Mouse (Mus musculus): ENCODE measurements around the gene Nrp1. TPM values are rescaled to one million over a fixed set of nuclear protein-coding genes. Genes with fewer than 3 reads are reported as not detected.
A peak's percentile ranks its signal among the peaks of the same experiment; 100 is the strongest.

Gene Nrp1
- 10 to 100 TPM; 50.4 to 53.6 TPM for total RNA-seq (2021)
- long read RNA-seq, experiment 1, transcript Nrp1-201 (17 exons, 3,597 nt): major isoform, 24 of 41 reads
- long read RNA-seq, experiment 1, partial matches to known transcripts: 9 of 41 reads
- long read RNA-seq, experiment 1, other reads (novel, unspliced or antisense): 8 of 41 reads
- long read RNA-seq, experiment 2, transcript Nrp1-201 (17 exons, 3,597 nt): major isoform, 39 of 76 reads
- long read RNA-seq, experiment 2, partial matches to known transcripts: 26 of 76 reads
- long read RNA-seq, experiment 2, other reads (novel, unspliced or antisense): 11 of 76 reads

DNA sequence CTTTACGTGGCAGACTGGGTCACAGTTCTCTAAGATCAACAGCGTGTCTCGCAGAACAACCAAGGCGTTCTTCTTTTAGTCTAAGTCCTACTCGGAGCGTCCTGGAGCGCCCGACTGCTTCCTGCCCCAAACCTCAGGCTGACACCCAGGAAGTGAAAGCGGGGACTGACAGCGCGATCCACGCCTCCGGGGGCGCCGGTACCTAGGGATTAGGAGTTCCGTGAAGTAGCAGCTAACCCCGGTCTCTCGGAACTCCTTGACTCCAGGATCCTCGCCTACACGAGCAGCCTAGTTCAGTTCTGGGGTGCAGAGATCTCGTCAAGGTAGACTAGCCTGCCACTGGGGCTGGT lies at the start of gene Nrp1:
Gene Nrp1 (plus strand): TSS at position 199 of the 350 bp plus-strand sequence.
- intact Hi-C loops (cut with DNase I; ENCODE audit: low total_unique reads): loop anchor here (10.0 kb wide), 1 partner anchor 144 kb away; no protein-coding TSS in a partner anchor
- peak; percentile 50 for DNase-seq

DNA sequence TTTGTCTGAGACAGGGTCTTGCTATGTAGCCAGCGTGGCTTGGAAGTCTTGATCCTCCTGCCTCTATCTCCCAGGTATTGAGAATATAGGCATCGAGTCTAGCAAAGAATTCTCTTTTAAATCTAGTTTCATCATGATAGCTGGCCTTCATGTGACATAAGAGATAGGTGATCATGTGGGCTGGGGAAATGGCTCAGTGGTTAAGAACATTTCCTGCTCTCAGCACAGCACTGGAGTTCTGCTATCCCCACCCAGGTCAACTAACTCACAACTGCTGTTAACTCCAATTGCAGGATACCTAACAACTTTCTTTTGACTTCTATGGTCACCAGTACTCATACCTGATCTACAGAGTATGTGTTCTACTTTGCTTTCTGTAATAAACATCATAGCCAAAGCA lies 37.6 kb upstream of the Nrp1 start:
- intact Hi-C loops (cut with DNase I; ENCODE audit: low total_unique reads): no loop called here
- DNase-seq: no peak

DNA sequence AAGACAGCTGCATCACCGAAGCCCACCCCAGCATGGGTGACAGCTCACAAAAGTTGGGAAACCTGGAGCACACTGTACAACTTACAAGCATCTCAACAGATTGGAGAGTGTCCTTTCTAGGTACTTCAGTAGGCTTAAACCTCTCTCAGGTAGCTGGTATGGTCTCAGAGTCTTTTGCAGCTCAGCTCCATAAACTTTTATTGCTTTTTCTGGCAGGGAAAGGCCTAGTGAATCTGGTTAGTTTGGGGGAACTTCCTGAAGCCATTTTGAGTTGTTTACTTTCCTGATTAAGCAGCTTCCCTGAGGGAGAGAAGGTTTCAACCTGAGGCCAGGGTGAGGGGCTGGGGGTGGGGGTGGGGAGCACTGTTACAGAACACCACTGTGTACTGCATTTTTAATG lies 31.1 kb upstream of the Nrp1 start:
- intact Hi-C loops (cut with DNase I; ENCODE audit: low total_unique reads): no loop called here
- DNase-seq: no peak

DNA sequence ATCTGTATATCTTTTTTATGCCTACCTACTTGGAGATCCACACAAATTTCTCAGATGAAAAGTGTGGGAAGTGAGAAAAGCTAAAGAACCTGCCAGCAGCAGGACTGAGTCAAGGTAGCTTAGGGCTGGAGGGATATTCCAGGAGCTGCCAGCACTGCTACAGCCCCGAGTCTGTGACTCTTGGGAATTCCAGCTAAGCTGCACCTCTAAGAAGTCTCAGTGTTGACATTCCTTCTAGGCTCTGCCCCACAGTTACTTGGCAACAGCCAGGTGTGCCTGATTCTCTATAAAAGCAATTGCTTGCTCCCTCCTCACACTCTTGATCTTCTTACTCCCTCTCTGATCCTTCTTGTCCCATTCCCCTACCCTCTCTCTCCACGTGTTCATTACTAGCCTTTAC lies 30.5 kb upstream of the Nrp1 start:
- DNase-seq: no peak
- intact Hi-C loops (cut with DNase I; ENCODE audit: low total_unique reads): no loop called here

DNA sequence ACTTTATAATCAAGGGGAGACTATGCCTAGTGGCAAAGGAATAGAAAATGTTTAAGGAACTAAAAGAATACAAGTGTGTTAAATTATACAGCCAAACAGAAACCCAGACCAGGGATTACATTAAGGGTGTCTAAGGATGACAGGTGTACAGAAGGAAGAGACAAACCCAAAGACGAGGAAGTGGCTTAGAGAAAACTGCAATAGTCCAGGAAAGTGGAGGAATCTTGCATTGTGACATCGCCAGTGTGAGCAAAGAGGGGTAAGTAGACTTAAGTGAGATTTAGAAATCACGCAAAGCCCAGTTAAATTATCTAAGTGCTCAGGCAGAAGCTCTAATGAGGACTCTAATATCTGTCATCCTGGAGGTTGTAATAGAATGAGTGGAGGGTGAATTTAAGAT lies 28.9 kb upstream of the Nrp1 start:
- DNase-seq: no peak
- intact Hi-C loops (cut with DNase I; ENCODE audit: low total_unique reads): no loop called here

DNA sequence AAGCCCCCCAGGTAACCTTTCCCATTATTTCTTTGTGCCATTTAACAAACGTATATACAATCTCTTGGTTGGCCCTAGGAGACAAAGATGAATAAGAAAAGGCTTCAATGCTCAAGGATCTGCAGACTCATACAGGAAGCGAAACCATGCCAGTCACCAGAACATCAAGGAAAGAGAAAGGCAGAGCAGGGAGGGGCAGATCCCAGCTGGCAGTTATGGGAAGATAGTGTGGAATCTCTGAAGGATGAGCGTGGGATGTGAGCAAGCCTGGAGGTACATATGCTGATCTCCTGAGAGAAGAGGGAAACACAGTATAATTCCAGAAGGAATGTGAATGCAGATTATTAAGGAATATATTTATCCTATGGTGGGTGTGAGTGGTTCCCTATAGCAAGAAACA lies 22.4 kb upstream of the Nrp1 start:
- DNase-seq: no peak
- intact Hi-C loops (cut with DNase I; ENCODE audit: low total_unique reads): no loop called here

DNA sequence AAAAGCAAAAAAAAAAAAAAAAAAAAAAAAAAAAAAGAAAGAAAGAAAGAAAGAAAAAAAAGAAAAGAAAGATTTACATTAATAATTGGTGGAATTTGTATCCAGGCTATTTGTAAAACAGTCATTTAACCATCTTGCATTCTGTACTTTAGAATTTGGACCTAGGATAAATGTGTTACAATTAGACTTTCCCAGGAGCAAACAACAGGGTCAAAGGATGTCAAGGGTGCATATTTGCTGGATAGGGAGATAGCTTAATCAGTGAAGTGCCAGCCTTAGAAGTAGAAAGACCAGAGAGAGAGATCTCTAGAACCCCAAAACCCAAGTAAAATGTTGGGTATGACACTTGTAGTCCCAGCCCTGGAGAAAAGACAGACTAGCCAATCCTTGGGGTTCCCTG lies 19.5 kb upstream of the Nrp1 start:
- intact Hi-C loops (cut with DNase I; ENCODE audit: low total_unique reads): no loop called here
- DNase-seq: no peak

DNA sequence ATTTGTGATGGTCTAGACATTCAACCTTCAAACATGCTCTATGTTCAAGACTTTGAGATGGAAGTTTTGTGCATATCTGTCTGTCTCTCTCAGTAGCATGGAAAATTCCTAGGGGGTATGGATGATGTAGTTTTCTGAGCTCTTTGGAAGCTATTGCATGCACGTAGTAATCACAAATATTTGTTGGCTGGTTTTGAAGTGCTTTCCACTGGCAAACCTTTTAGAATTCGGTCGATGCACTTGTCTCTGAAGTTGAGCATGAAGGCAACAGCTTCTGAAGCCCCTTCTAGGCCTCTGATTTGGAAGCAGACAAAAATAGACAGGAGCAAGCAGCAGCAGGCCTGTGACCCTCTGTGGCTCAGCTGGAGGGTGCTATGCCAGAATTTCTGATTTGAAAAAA lies 18.9 kb upstream of the Nrp1 start:
- DNase-seq: no peak
- intact Hi-C loops (cut with DNase I; ENCODE audit: low total_unique reads): no loop called here

DNA sequence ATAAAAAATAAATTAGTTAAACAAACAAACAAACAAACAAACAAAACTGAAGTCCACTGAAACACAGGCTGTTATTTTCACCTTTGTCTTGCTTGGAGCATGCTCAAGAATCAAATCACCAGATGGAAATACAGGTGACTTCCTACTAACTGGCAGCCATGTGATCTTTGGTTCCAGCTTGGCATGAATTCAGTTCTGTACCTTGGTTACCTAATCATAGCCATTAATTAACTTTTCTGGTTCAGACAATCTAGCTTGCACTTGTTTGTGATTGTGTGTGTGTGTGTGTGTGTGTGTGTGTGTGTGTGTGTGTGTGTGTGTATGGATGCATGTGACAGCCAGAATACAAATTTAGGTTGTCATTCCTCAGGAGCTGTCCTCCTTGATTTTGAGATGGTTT lies 8.0 kb upstream of the Nrp1 start:
- intact Hi-C loops (cut with DNase I; ENCODE audit: low total_unique reads): loop anchor here (10.0 kb wide), 1 partner anchor 136 kb away; no protein-coding TSS in a partner anchor
- no peak for DNase-seq

DNA sequence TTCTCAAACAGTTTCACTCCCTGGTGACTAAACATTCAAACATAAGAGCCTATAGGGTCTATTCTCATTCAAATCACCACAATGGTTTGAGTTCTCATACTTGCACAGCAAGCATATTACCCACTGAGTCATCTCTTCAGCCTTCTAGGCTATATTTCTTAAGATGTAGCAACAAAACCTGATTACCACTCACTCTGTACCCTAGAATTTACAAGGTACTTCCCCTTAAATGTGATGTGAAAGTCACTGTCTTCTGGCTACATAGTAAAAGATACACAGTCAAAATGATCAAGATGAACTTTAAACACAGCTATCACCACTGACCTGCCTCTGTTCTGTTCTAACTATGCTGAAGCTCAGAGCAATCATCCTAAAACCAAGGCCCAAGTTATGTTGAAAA lies 7.2 kb upstream of the Nrp1 start:
- DNase-seq: no peak
- intact Hi-C loops (cut with DNase I; ENCODE audit: low total_unique reads): loop anchor here (10.0 kb wide), 1 partner anchor 136 kb away; no protein-coding TSS in a partner anchor

DNA sequence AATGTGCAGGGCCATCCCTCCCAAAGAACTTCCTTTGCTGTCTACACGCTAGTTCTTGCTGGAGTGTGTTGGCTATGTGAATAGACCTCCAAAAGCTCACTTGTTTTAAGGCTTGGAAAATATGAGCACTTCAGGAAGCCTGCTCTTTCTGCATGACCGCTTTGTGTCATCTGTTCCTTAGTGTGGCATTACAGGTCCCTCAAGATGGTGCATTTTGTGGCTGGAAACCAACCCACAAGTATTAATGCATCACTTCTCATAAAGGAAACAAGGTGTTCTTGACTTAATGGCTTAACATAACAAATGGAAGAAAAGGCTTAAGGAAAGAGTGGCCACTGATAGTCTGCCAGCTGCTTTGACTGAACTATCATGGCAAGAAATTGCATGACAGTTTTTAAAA lies 5.6 kb upstream of the Nrp1 start:
- intact Hi-C loops (cut with DNase I; ENCODE audit: low total_unique reads): loop anchor here (10.0 kb wide), 1 partner anchor 138 kb away; no protein-coding TSS in a partner anchor
- DNase-seq: no peak

DNA sequence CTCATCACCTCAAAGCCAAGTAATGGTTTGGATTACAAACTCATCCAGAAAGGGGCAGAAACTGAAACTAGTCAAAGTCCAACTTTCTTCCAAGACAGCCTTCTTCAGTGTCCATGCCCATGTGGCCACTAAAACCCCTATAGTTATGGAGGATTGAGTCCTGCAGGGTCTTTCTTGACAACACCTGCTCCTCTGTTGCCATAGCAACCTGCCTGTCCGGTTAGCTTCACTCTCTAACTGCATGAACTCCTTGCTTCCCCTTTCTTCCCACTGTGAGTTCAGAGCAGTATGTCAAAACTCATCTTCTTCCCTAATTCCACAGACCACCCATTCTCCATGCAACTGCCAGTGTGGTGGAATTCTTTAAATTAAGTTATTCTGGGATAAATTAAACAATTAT lies 4.4 kb upstream of the Nrp1 start:
- DNase-seq: no peak
- intact Hi-C loops (cut with DNase I; ENCODE audit: low total_unique reads): loop anchor here (10.0 kb wide), 1 partner anchor 139 kb away; no protein-coding TSS in a partner anchor

DNA sequence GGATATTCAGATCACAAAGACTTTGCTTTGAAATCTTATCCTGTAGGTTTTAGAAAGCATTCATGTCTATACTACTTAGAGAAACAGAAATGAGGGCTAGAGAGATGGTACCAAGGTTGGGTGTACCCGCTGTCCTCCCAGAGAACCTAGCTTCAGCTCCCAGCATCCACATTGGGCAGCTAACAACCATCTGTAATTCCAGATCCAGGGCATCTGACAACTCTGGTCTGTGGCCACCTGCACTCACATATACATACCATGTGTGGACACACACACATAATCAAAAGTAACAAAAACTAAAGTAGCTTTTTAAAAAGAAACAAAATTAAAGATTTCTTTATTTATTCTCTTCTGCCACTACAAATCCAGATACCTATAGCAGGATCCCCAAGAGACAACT lies 3.3 kb upstream of the Nrp1 start:
- no peak for DNase-seq
- intact Hi-C loops (cut with DNase I; ENCODE audit: low total_unique reads): loop anchor here (10.0 kb wide), 1 partner anchor 140 kb away; no protein-coding TSS in a partner anchor

DNA sequence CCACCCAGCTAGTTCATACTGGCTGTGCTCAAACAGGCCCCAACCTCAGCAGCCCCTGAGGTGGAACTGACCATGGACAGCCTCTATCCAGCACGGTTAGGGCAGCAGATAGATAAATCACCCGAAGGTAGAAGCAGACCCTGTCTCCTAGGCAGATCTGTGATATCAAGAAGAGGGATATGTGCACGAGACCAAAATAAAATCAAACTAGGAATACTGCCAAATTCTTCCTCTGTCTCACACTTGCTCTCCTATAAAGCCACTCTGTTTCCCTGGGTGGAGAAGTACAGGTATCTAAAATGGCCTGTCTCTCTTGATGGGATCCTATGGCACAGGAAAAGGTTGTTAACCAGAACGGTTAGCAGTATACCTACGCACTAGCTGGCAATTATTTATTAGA lies 2.2 kb upstream of the Nrp1 start:
- no peak for DNase-seq
- intact Hi-C loops (cut with DNase I; ENCODE audit: low total_unique reads): loop anchor here (10.0 kb wide), 1 partner anchor 141 kb away; no protein-coding TSS in a partner anchor

DNA sequence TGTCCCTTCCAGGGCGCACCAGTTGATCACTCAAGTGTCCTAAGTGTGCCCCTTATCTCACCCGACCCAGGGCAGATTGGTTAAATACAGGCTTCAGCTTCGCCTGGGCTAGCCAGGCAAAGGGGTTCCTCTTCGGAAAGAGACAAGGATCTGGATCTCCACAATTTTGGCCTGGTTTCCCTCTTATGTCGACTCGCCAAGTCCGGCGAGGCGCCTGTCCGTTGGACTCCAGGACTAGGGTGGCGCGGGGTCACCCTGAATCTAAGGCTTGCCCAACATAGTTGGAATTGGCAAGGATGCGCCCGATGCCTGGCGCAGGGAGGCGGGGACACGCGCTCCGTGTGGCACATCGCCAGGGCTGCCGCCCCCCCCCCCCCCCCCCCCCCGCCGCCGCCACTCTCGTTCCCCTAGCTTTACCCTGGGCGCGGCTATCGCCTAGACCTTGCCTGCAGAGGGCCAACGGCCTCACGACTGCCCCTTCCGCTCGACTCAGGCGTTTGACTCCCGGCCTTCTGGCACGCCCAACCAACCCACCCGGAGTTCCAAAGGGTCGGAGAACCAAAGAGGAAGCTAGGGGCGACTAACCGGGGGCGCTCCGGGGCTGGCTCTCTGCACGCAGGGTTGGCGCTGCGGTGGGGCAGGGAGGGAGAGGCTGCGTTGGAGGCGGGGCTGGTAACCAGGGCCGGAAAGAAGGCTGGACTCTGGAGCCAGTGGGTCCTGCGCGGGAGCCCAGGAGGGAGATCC lies 1.4 kb upstream of the Nrp1 start:
- intact Hi-C loops (cut with DNase I; ENCODE audit: low total_unique reads): loop anchor here (10.0 kb wide), 1 partner anchor 142 kb away; no protein-coding TSS in a partner anchor
- peak; percentile 91 for DNase-seq

DNA sequence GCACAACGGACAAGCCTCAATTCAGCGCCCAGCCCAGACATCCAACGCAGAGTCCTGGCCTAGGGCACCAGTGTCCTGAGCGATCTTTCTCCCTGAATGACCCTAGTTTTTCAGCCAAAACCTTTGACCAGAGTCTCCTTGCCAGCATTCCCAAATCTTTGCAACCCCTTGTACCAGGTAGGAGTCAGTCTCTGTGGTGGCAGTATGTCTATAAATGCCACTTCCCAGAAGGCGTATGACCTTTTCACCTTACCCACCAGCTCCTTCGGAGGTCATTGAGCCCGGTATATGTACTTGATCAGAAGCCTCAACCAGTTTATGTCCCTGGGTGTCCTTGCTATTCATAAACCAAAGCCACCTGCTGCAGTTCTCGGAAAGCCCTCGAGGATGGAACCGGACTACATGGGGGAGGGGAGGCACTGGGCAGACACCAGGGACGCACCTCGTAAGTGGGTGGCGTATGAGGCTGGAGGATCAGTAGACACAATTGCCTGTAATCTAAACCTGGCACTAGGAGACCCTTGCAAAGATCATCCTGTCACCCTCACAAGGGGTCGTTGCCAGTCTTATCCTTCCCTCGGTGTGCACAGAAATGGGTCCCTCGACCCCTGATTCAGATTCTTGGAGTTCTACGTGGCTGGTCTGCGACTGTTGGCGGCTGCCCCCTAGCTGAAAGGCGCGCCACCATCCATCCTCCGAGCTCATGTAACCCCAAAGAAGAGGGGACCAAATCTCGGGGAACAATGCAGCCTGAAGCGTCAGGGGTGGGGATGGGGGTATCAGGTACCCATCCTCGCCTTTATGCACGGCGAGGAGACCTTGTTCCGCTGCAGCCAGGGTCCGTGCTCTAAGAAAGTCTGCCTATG lies 631 bp upstream of the Nrp1 start:
- intact Hi-C loops (cut with DNase I; ENCODE audit: low total_unique reads): loop anchor here (10.0 kb wide), 1 partner anchor 143 kb away; no protein-coding TSS in a partner anchor
- DNase-seq: peak; percentile 72

DNA sequence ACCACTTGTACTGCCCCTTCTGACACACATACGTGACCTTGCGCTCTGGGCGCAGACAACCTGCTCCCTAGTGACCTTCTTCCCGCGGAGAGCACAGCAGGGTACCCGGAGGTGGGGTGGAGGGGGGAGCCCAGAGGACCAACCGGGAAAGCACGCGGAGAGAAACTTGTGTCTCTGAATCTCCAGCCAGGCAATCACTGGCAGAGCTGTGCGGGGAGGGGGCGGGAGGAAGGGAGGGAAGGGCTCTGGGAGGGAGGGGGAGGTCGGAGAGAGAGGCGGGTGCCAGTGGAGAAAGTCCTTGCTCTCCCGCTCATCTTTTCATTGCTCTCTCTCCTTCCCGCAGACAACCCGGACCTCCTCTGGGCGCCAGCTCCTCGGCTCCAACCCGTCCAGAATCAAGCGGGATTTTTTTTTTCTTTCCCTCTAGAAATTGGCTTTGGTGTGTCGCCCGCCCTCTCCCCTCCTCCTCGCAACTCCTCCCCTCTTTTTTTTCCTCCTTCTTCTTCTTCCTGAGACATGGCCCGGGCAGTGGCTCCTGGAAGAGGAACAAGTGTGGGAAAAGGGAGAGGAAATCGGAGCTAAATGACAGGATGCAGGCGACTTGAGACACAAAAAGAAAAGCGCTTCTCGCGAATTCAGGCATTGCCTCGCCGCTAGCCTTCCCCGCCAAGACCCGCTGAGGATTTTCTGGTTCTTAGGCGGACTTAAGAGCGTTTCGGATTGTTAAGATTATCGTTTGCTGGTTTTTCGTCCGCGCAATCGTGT lies 534 bp downstream of the Nrp1 start:
- DNase-seq: peak; percentile 74
- intact Hi-C loops (cut with DNase I; ENCODE audit: low total_unique reads): loop anchor here (10.0 kb wide), 1 partner anchor 144 kb away; no protein-coding TSS in a partner anchor

DNA sequence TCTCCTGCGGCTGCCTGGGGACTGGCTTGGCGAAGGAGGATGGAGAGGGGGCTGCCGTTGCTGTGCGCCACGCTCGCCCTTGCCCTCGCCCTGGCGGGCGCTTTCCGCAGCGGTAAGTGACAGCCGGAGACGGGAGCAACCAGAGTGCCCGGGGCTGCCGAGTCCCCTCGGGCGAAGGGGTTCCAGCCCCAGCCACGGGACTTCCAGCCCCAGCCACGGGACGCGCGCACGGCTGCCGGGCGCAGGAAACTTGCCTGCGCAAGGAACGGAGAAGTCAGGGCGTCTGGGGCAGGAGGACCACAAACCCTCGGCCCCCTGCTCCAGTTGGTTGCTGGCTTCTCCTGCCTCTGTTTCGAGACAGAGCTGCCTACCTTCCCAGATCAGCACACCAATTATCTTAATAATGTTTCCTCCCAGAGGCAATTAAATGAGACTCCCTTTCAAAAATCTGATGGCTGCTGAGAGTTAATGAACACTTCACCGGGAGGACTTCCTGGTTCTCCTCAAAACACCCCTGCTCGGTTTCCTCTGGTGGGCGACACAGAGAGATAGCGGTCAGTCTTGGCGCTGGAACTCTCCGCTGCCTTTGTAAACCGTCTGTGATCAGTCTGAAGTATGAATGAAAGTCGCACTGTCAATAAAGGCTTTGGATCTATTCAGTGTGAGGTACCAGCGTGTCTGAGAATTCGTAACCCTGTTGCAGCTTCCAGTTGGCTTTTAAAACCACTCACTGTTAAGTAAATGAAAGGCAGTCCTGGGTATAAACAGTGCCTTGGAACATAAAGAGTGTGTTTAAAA lies 1.3 kb downstream of the Nrp1 start:
- intact Hi-C loops (cut with DNase I; ENCODE audit: low total_unique reads): loop anchor here (10.0 kb wide), 2 partner anchors 145 to 925 kb away; no protein-coding TSS in a partner anchor
- peak; percentile 51 for DNase-seq
